Mouse (Mus musculus) fat pad, adult 2 months (tissue): ENCODE results near the gene Pdcd6.

Experiments used
- DNase-seq: peaks from one replicate; pipeline ENCODE4 v3.0.0-alpha.2; 2011; ENCODE audit warnings: low read depth, low spot score; ENCODE audit errors: extremely low read depth

Pdcd6 gene

GRCm38 (mm10) chr13:74282299-74282698 is 35.1 kb downstream of the Pdcd6 start:
- no peak for DNase-seq

- no peak for DNase-seq
Observed at GRCm38 (mm10) chr13:74275726-74276125, 41.7 kb downstream of the Pdcd6 start.

- DNase-seq: no peak
Observed at GRCm38 (mm10) chr13:74260231-74260992, 57.0 kb downstream of the Pdcd6 start.

GRCm38 (mm10) chr13:74259460-74260230 is 57.7 kb downstream of the Pdcd6 start:
- no peak for DNase-seq
